Mouse (Mus musculus) hindbrain, embryonic 12.5 days (tissue): ENCODE results near the gene Atp2a1. TPM values are rescaled to one million over a fixed set of nuclear protein-coding genes. Genes with fewer than 3 reads are reported as not detected.
A peak's percentile ranks its signal among the peaks of the same experiment; 100 is the strongest.

Source experiments
- ATAC-seq: fragments of 200-750 bp; cut with Nextera tagmentation; 2 replicates; pipeline ENCODE4 v1.8.0; 2017; ENCODE audit warnings: moderate TSS enrichment; ENCODE audit not compliant: low FRiP score
- H3K27ac ChIP-seq: fragments of 300-500 bp; sonication (generic); 2 replicates; pipeline ENCODE4 v1.5.1; 2016; ENCODE audit warnings: mild to moderate bottlenecking
- H3K27me3 ChIP-seq: fragments of 300-500 bp; sonication (generic); 2 replicates; pipeline ENCODE4 v1.6.1; 2016; ENCODE audit warnings: mild to moderate bottlenecking
- H3K36me3 ChIP-seq: fragments of 300-500 bp; sonication (generic); 2 replicates; pipeline ENCODE4 v1.6.1; 2016; ENCODE audit warnings: mild to moderate bottlenecking
- H3K4me1 ChIP-seq: fragments of 300-500 bp; sonication (generic); 2 replicates; pipeline ENCODE4 v1.6.1; 2016
- H3K4me2 ChIP-seq: fragments of 300-500 bp; sonication (generic); replicated peaks from 2 replicates; pipeline ENCODE4 v1.6.1; 2016; ENCODE audit warnings: mild to moderate bottlenecking
- H3K4me3 ChIP-seq: fragments of 300-500 bp; sonication (generic); 2 replicates; pipeline ENCODE4 v1.5.1; 2016; ENCODE audit warnings: mild to moderate bottlenecking
- H3K9ac ChIP-seq: fragments of 300-500 bp; sonication (generic); 2 replicates; pipeline ENCODE4 v1.6.1; 2016; ENCODE audit warnings: mild to moderate bottlenecking, moderate library complexity
- H3K9me3 ChIP-seq: fragments of 300-500 bp; sonication (generic); replicated peaks from 2 replicates; pipeline ENCODE4 v1.6.1; 2016; ENCODE audit warnings: mild to moderate bottlenecking
- WGBS: fragments of 180-500 bp; shearing (Covaris S2); methylation state at CpG from one replicate; pipeline ENCODE4 v1.1.7; 2016; 5-methylcytosine and 5-hydroxymethylcytosine counted together
- polyA plus RNA-seq: library from polyadenylated mRNA; unstranded; fragments of >200 nt; fragmentation: Nextera tagmentation; extraction: Ambion mirVana; gene quantifications from 2 replicates; pipeline ENCODE4 v1.2.1, GENCODE M21; 2016

Atp2a1 gene
- polyA plus RNA-seq, 1 experiment from 2014 or later: 4.1 TPM

DNA sequence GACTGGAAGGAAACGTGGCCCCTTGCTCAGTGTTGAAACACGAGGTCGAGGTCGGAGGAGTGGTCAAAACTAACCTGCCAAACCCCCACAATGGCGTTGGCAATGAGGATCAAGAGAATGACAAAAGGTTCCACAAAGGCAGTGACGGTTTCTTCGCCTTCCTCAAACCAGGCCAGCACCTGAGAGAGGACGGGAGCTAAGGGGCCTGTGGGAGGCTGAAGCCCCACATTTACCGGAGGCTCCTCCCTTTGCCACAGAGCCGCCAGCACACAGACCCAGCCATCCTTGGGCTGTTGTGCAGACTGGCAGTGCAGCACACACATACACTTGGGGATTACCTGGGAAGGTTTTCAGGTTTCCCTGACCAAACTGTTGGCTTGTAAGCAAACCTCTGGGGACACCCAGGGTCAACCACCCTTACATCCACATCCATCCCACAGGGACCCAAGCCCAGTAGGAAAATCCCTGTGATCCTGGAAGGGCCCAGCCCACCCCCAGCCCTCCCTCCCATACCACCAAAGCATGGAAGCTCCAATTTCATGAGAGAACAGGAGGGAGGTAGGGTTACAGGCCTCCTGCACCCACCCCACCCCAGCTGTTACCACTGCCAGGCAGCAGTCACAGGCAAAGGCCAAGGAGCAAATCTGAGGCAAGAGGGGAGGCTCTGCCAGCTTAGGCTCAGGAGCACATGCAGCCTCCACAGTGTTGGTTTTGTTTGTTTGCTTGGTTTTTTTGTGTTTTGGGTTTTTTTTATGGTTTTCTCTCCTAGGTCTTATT, 2.1 kb downstream of the Atp2a1 start:
- Histone ChIP-seq H3K27ac (no peak overlapping the region), H3K9me3 (no peaks in the 10 kb centered on the region), H3K27me3 (no peaks in the 10 kb centered on the region), H3K4me1 (0 out of 2 replicates have a peak, but pooled peaks cover 4% of the 10 kb centered on the region), H3K36me3 (no peaks in the 10 kb centered on the region), H3K4me2 (no peak overlapping the region), H3K9ac (no peak overlapping the region), H3K4me3 (no peak overlapping the region)
- 55% methylated on average over 10 of the region's 10 CpGs for WGBS
- no peak for ATAC-seq

DNA sequence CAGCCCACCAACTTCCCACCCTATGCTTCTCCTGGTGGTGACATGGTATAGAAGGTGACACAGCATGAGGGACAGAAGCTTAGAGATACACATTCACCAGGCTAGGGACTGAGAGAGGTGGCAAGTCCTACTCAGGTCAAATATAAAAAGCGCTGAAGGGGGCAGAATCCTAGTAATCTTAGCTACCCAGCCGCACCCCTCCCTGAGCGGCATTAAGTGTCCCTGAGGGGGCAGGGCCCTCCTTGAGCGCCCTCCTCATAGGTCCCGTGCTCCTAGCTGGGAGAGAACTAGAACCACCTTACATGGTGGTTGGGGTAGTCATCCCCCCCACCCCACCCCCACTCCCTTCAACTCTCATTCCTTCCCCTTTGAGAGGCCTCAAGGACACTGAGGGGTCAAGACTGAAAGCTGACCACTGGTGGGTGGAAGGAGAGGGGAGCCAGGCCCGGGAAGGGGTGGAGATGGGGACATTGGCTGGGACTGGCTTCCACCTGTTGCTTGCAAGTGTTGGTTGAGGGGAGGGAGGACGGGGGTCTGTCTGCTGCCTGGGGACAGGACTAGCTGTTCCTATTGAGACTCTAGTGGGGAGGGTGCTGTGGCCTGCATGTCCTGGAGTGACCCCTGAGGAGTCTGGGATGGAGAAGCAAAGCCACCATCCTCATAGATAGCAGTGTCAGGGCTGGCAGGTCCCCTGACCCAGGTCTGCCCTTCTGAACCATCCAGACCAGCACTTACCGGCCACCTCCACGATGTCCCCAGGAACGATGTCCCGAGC, 3.9 kb downstream of the Atp2a1 start:
- H3K4me1 ChIP-seq: 0 out of 2 replicates have a peak, but pooled peaks cover 4% of the 10 kb centered on the region
- H3K36me3 ChIP-seq: no peaks in the 10 kb centered on the region
- ATAC-seq: no peak
- 77% methylated on average over 11 of the region's 11 CpGs for WGBS
- no peaks in the 10 kb centered on the region for H3K9me3 ChIP-seq
- H3K27me3 ChIP-seq: no peaks in the 10 kb centered on the region
- H3K9ac ChIP-seq: no peak overlapping the region
- H3K4me3 ChIP-seq: no peak overlapping the region
- H3K27ac ChIP-seq: no peak overlapping the region
- H3K4me2 ChIP-seq: no peak overlapping the region

DNA sequence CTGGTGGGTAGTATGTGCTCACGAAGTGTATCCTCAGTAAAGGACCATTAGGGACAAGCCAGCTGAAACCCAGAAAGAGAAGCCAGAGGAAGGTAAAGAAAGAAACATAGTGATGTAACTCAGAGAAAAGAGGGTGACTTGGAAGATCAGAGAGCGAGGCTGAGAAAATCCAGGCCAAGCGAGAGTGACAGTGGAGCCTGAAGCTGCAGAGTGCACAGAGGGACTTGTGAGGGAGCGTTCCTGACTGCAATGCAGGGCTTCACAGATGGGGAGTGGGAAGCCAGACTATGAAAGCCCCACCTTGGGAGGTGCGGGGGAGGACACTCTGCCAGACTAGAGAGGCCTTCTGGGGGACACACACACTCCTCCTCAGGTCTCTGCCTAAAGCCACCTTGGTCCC, 4.7 kb downstream of the Atp2a1 start:
- ATAC-seq: no peak
- H3K9ac ChIP-seq: no peak overlapping the region
- 83% methylated on average over 5 of the region's 5 CpGs for WGBS

DNA sequence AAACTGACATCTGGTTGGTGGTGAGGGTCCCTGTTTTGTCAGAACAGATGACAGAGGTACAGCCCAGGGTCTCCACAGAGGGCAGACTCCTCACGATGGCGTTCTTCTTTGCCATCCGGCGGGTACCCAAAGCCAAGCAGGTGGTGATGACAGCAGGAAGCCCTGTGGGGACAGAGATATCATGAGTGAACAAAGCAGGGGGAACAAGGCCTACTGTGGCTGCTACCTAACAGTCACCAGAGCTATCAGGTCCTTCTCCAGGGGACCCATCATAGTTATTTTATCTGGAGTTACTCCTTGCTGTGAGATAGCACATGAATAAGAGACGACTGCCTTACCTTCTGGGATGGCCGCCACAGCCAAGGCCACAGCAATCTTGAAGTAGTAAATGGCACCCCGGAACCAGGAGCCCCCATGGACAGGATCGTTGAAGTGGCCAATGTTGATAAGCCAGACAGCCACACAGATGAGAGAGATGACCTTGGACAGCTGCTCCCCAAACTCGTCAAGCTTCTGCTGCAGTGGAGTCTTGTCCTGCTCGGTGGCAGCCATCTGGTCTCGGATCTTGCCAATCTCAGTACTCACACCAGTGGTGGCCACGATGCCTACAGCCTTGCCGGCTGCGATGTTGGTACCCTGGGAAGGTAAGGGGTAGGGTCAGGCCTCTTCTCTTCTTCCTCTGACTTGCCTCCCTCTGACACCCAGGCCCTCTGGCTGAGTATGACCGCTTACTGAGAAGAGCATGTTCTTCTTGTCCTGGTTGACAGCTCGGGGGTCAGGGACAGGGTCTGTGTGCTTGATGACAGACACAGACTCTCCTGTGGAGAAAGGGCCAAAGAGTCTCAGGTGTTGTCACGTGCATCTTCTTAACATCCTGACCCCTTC, 6.3 kb downstream of the Atp2a1 start:
- no peaks in the 10 kb centered on the region for H3K9me3 ChIP-seq
- H3K27ac ChIP-seq: no peak overlapping the region
- H3K36me3 ChIP-seq: no peaks in the 10 kb centered on the region
- H3K9ac ChIP-seq: no peak overlapping the region
- WGBS: 87% methylated on average over 17 of the region's 17 CpGs
- no peak for ATAC-seq
- H3K4me2 ChIP-seq: no peak overlapping the region
- H3K27me3 ChIP-seq: no peaks in the 10 kb centered on the region
- no peak overlapping the region for H3K4me3 ChIP-seq
- no peaks in the 10 kb centered on the region for H3K4me1 ChIP-seq

More for the DNA sequence above, 4.7 kb downstream of the Atp2a1 start:
- Histone ChIP-seq H3K27me3 (no peaks in the 10 kb centered on the region), H3K4me3 (no peak overlapping the region), H3K36me3 (no peaks in the 10 kb centered on the region), H3K9me3 (no peaks in the 10 kb centered on the region), H3K4me2 (no peak overlapping the region), H3K4me1 (0 out of 2 replicates have a peak, but pooled peaks cover 4% of the 10 kb centered on the region), H3K27ac (no peak overlapping the region)

DNA sequence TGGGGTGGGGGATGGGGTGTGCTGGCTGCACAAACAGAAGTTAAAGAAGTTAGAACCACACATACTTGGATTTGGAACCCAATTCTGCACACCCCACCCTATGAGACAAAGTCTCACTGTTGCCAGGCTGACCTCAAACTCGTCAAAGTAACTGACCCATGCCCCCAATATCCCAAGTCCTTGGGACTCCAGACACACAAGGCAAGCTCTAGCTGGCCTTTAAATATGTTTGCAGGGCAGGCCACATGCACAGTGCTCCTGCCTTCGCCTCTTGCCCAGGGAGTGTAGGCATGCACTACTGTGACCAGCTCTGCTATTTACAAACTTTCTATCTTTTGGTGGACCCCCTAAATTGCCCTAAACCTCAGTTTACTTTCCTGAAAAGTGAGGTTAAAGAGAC, 7.7 kb downstream of the Atp2a1 start:
- Histone ChIP-seq H3K36me3 (no peaks in the 10 kb centered on the region), H3K9me3 (no peaks in the 10 kb centered on the region), H3K27ac (no peak overlapping the region), H3K4me1 (no peaks in the 10 kb centered on the region), H3K4me2 (no peak overlapping the region), H3K4me3 (no peak overlapping the region), H3K27me3 (no peaks in the 10 kb centered on the region), H3K9ac (no peak overlapping the region)
- no peak for ATAC-seq
- WGBS: 80% methylated on average over 2 of the region's 2 CpGs

DNA sequence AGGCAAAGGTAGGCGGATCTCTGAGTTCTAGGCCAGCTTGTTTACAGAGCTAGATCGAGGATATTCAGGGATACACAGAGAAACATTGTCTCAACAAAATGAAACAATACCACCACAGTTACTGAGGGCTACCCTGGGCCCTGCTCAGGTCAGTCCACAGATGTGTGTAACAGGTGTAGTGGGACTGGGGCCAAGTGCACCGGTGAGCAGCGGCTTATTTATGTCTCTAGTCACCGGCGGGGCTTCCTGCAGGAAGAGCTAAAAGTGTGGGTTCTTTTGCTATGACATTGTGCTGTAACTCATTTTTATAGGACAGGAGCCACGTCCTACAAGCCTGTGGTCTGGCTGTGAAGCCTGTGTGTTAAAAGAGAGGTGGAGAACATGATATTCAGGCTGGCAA, 9.0 kb downstream of the Atp2a1 start:
- Histone ChIP-seq H3K9ac (no peak overlapping the region), H3K4me1 (no peaks in the 10 kb centered on the region), H3K27me3 (no peaks in the 10 kb centered on the region), H3K27ac (no peak overlapping the region), H3K4me2 (no peak overlapping the region), H3K36me3 (peaks cover under 1% of the 10 kb centered on the region; the same call in 1 of the 2 replicates), H3K4me3 (no peak overlapping the region), H3K9me3 (no peaks in the 10 kb centered on the region)
- WGBS: 80% methylated on average over 7 of the region's 7 CpGs
- ATAC-seq: no peak

DNA sequence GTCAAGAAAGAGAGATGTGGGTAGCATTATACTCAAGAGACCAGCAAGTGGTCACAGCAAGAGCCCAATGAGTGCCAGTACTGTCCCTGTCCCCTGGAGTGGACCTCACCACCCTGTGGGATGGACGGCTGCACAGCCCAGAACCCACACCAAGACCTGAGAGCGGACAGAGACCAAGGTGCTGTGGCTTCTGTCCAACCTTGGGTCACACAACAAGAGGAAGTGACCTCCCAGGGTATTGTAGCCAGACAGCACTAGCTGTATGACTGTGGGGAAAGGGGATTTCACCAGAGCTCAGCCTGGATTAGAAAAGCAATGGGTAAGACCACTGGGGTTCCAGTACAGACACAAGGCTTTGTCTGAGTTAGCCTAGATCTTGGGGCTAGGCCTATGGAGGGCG, 10.7 kb downstream of the Atp2a1 start:
- ATAC-seq: no peak
- peaks cover 6% of the 10 kb centered on the region; the same call in 1 of the 2 replicates for H3K36me3 ChIP-seq
- H3K9me3 ChIP-seq: no peaks in the 10 kb centered on the region
- H3K9ac ChIP-seq: no peak overlapping the region
- WGBS: 91% methylated on average over 3 of the region's 3 CpGs
- H3K4me1 ChIP-seq: no peaks in the 10 kb centered on the region
- H3K27ac ChIP-seq: no peak overlapping the region
- H3K27me3 ChIP-seq: no peaks in the 10 kb centered on the region
- H3K4me3 ChIP-seq: no peak overlapping the region
- no peak overlapping the region for H3K4me2 ChIP-seq

DNA sequence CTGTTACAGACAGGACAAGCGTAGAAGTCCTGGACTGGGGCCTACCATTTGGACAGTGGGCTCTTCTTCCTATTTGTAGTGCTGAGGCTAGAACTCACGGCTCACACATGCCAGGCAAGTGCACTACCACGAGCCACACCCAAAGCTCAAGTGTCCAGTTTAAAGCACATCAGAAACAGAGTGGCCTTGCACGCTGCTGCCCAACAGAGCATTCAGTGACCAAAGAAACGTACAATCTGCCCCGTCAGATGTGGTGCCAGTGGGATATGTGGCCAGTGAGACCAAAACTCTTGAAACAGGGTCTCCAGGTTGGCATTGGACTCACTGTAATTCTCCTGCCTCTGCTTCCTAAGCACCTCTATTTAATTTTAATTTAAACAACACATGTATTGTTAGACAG, 12.3 kb downstream of the Atp2a1 start:
- no peak for ATAC-seq
- no peaks in the 10 kb centered on the region for H3K9me3 ChIP-seq
- no peak overlapping the region for H3K27ac ChIP-seq
- H3K36me3 ChIP-seq: peaks cover 19% of the 10 kb centered on the region
- 92% methylated on average over 6 of the region's 6 CpGs for WGBS
- H3K4me1 ChIP-seq: no peaks in the 10 kb centered on the region
- no peak overlapping the region for H3K4me3 ChIP-seq
- no peak overlapping the region for H3K9ac ChIP-seq
- H3K4me2 ChIP-seq: no peak overlapping the region
- no peaks in the 10 kb centered on the region for H3K27me3 ChIP-seq

DNA sequence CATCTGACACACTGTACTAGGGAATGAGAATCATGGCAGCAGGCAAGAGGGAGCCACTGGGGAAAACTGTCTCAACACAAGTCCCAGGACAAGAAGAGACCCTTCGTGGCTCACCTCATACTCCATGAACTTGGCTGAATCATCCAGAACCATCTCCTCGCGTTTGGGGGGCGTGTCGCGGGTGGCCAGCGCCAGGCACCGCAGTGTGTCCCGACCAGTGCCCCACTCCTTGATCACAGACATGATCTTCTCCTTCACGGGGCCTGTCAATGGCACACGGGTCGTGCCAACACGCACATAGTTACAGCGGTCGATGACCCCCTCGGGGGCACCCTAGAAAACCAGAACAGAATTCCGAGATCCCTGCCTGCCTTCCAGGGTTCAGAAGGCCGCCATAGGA, 12.9 kb downstream of the Atp2a1 start:
- no peak overlapping the region for H3K4me2 ChIP-seq
- H3K27ac ChIP-seq: no peak overlapping the region
- H3K4me3 ChIP-seq: no peak overlapping the region
- no peak overlapping the region for H3K9ac ChIP-seq
- no peak for ATAC-seq
- no peaks in the 10 kb centered on the region for H3K27me3 ChIP-seq
- peaks cover 26% of the 10 kb centered on the region for H3K36me3 ChIP-seq
- no peaks in the 10 kb centered on the region for H3K4me1 ChIP-seq
- H3K9me3 ChIP-seq: no peaks in the 10 kb centered on the region
- WGBS: 89% methylated on average over 18 of the region's 18 CpGs

DNA sequence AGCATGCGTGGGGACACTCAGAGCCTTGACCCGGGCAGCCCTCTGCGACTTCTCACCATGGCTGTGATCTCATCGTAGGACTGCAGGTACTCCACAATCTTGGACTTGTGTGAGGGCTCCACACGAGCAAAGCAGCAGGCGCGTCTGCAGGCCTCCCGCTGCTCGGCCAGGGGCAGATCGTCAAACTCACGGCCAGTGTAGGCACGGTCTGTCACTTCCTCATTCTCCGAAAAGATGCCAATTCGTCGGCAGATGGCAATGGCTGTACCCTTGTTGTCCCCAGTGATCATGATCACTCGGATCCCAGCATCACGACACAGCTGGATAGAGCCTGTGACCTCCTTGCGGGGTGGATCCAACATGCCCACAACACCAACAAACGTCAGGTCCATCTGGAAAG, 14.4 kb downstream of the Atp2a1 start:
- H3K9me3 ChIP-seq: no peaks in the 10 kb centered on the region
- no peak overlapping the region for H3K9ac ChIP-seq
- H3K36me3 ChIP-seq: peaks cover 37% of the 10 kb centered on the region
- H3K4me3 ChIP-seq: no peak overlapping the region
- WGBS: 92% methylated on average over 19 of the region's 19 CpGs
- no peaks in the 10 kb centered on the region for H3K4me1 ChIP-seq
- no peak overlapping the region for H3K4me2 ChIP-seq
- no peaks in the 10 kb centered on the region for H3K27me3 ChIP-seq
- no peak for ATAC-seq
- no peak overlapping the region for H3K27ac ChIP-seq

DNA sequence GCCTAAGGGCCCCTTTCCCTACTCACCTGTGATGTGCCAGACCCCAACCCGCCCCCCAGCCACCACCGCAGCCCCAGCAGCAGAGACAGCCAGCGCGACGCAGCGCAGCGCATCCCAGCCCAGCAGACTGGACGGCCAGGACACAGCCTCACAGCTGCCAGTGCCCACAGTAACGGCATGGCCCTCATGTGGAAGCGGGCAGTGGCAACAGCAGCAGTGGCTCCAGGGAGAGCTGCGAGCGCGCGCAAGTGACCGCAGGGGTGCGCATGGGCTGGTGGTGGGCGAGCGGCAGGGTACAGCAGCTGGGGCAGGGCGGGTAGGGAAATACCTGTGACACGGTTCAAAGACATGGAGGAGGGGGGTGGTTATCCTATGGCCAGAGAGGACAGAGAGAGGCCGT, 16.7 kb downstream of the Atp2a1 start:
- H3K9me3 ChIP-seq: no peaks in the 10 kb centered on the region
- H3K36me3 ChIP-seq: peaks cover 47% of the 10 kb centered on the region
- no peaks in the 10 kb centered on the region for H3K4me1 ChIP-seq
- 95% methylated on average over 21 of the region's 21 CpGs for WGBS
- H3K27me3 ChIP-seq: no peaks in the 10 kb centered on the region
- H3K4me2 ChIP-seq: no peak overlapping the region
- no peak overlapping the region for H3K4me3 ChIP-seq
- 0 out of 2 replicates have a peak overlapping the region, but pooled peaks have one; percentile 8 for H3K9ac ChIP-seq
- no peak for ATAC-seq
- no peak overlapping the region for H3K27ac ChIP-seq
